Mouse (Mus musculus) heart, embryonic 11.5 days (tissue): ENCODE results near the gene Gsn. TPM values are rescaled to one million over a fixed set of nuclear protein-coding genes. Genes with fewer than 3 reads are reported as not detected.

Source experiments
- ATAC-seq: fragments of 200-750 bp; cut with Nextera tagmentation; replicated peaks from 2 replicates; pipeline ENCODE4 v1.8.0; 2017; ENCODE audit warnings: moderate library complexity; ENCODE audit not compliant: insufficient number of reproducible peaks, low FRiP score, low TSS enrichment
- H3K27ac ChIP-seq: fragments of 300-500 bp; sonication (generic); 2 replicates; pipeline ENCODE4 v1.5.1; 2014; ENCODE audit warnings: mild to moderate bottlenecking, low read depth, low read length
- H3K27me3 ChIP-seq: fragments of 300-500 bp; sonication (generic); 2 replicates; pipeline ENCODE4 v1.6.1; 2014; ENCODE audit warnings: mild to moderate bottlenecking, low read length, mixed read lengths; ENCODE audit not compliant: control insufficient read depth, insufficient read depth
- H3K36me3 ChIP-seq: fragments of 300-500 bp; sonication (generic); 2 replicates; pipeline ENCODE4 v1.6.1; 2014; ENCODE audit warnings: mild to moderate bottlenecking, low read length, moderate library complexity, mixed read lengths; ENCODE audit not compliant: control insufficient read depth, insufficient read depth
- H3K4me1 ChIP-seq: fragments of 300-500 bp; sonication (generic); 2 replicates; pipeline ENCODE4 v1.6.1; 2014; ENCODE audit warnings: low read length; ENCODE audit not compliant: control insufficient read depth, insufficient read depth
- H3K4me2 ChIP-seq: fragments of 300-500 bp; sonication (generic); 2 replicates; pipeline ENCODE4 v1.6.1; 2014; ENCODE audit warnings: mild to moderate bottlenecking, moderate library complexity
- H3K4me3 ChIP-seq: fragments of 300-500 bp; sonication (generic); 2 replicates; pipeline ENCODE4 v1.5.1; 2014; ENCODE audit warnings: low read depth, low read length
- H3K9ac ChIP-seq: fragments of 300-500 bp; sonication (generic); 2 replicates; pipeline ENCODE4 v1.6.1; 2014; ENCODE audit warnings: mild to moderate bottlenecking, low read depth, low read length, moderate library complexity
- H3K9me3 ChIP-seq: fragments of 300-500 bp; sonication (generic); replicated peaks from 2 replicates; pipeline ENCODE4 v1.6.1; 2016; ENCODE audit warnings: low read length; ENCODE audit not compliant: control insufficient read depth
- WGBS: fragments of 180-500 bp; shearing (Covaris S2); extraction: QIAGEN DNeasy Blood & Tissue Kit; methylation state at CpG from one replicate; pipeline ENCODE4 v1.1.7; 2014; ENCODE audit not compliant: insufficient replicate concordance; 5-methylcytosine and 5-hydroxymethylcytosine counted together
- polyA plus RNA-seq: library from polyadenylated mRNA; unstranded; fragments of >200 nt; fragmentation: Nextera tagmentation; extraction: Ambion mirVana; gene quantifications from 2 replicates; pipeline ENCODE4 v1.2.1, GENCODE M21; 2014

Gsn gene
- polyA plus RNA-seq, 1 experiment from 2014 or later = 116 TPM

DNA sequence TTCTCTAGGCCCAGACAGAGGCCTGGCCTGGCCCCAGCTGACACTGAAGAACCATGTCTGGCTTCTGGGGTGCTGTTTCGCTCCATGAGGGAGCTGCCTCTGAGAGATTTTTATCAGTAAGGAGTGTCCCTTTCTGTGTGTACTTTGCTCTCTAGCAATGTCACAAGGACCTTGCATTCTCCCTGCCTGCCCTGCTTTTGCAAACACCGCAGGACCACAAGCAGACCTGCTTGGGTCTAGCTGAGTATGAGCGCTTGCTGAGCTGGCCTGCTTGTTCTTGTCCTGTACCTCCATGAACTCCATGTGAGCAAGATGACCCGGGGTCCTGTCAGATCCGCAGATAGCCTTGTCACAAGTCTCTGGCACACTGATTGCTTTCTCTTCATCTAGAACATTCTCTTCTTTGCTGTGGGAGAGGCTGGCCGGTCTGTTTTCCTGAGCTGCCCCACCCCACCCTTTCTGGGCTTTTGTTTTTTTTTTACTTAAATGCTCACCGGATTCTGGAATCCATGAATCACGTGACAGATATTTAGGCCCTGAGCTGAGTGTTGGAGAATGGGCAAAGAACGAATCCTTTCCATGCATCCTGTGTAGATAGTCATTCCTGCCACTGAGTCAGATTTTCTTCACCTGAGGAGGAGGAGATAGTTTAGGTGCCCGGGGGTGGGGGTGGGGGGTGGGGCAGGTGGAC, 11.8 kb downstream of the Gsn start:
- Histone ChIP-seq H3K9me3 (no peaks in the 10 kb centered on the region), H3K4me3 (no peak overlapping the region), H3K4me2 (no peak overlapping the region), H3K4me1 (peaks cover 56% of the 10 kb centered on the region), H3K27me3 (no peaks in the 10 kb centered on the region), H3K27ac (no peak overlapping the region), H3K36me3 (no peaks in the 10 kb centered on the region), H3K9ac (no peak overlapping the region)
- 50% methylated on average over 10 of the region's 10 CpGs for WGBS
- no peak for ATAC-seq

DNA sequence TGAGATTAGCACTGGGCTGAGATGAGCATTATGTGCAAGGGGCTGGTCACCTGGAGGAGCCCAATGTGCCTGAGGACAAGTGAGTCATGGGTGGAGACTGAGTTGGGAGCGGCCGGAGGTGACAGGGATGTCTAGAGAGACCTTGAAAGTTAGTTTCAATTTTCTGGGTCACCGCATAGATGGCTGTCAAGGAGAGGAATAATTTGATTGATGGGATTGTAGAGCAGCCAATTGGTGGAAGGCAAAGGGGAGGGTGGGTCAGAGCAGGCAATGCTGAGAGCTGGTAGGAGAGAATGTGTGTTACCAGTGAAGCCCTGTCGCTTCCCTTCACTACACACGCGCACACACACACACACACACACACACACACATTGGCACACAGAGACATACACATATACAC, 13.0 kb downstream of the Gsn start:
- no peak for ATAC-seq
- Histone ChIP-seq H3K4me1 (peaks cover 61% of the 10 kb centered on the region), H3K27me3 (no peaks in the 10 kb centered on the region), H3K9ac (no peak overlapping the region), H3K27ac (no peak overlapping the region), H3K9me3 (no peaks in the 10 kb centered on the region), H3K4me3 (no peak overlapping the region), H3K36me3 (no peaks in the 10 kb centered on the region), H3K4me2 (no peak overlapping the region)
- WGBS = 86% methylated on average over 6 of the region's 6 CpGs

DNA sequence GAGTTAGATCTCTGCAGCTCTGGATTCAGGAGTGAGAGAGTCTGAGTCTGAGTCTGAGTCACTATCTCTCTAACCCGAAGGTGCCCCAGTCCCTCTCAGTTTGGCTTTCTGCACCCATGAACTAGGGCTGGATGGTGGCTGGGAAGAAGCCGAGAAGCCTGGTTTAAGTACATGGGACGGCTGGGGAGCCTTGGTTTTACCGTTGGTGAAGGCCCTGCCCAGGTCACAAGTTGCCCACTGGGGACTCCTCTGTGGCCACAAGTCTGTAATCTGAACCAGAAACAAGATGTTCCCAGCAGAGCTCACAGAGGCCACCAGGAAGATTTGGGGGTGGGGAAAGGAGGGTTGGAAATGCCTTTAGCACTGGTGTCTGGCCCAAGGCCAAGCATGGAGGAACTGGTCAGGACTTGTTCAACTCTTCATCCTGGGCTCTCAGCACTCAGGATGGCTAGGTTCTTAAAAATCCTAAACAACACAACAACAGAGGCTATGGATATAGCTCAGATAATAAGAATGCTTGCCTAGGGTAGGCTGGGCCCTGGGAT, 13.6 kb downstream of the Gsn start:
- ATAC-seq = no peak
- Histone ChIP-seq H3K36me3 (no peaks in the 10 kb centered on the region), H3K4me1 (peaks cover 61% of the 10 kb centered on the region), H3K27me3 (no peaks in the 10 kb centered on the region), H3K27ac (peak overlapping the region; percentile 71; the same call in 1 of the 2 replicates), H3K9ac (peak overlapping the region; percentile 12; the same call in 1 of the 2 replicates), H3K4me3 (no peak overlapping the region), H3K9me3 (no peaks in the 10 kb centered on the region), H3K4me2 (peak overlapping the region; percentile 31; the same call in 1 of the 2 replicates)
- 61% methylated on average over 4 of the region's 4 CpGs for WGBS

DNA sequence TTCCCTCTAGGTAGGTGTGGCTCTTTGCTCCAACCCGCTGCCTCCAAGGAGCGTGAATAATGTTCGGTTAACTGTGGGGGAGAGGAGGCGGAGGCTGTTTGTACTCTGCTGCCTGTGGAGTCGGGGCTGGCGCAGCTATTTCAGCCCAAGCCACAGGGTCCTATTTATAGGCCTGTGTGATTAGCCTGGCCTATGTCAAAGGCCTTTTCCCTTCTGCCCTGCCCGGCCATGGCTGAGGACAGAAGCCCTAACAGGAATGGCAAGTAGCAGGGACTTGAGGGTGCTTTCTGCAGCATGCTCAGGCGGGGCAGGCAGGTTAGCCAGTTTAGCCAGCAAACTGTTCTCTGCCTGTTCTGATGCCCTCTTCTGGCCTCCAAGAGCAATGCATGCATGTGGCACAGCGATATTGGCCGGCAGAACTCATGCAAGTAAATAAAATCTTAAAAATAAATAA, 14.4 kb downstream of the Gsn start:
- Histone ChIP-seq H3K36me3 (no peaks in the 10 kb centered on the region), H3K9me3 (no peaks in the 10 kb centered on the region), H3K27me3 (no peaks in the 10 kb centered on the region), H3K4me2 (peak overlapping the region; percentile 31; the same call in 1 of the 2 replicates), H3K9ac (no peak overlapping the region; the same call in 1 of the 2 replicates), H3K4me1 (peaks cover 56% of the 10 kb centered on the region), H3K27ac (peak overlapping the region; percentile 71), H3K4me3 (no peak overlapping the region)
- 17% methylated on average over 10 of the region's 10 CpGs for WGBS
- peak; percentile 24 for ATAC-seq

DNA sequence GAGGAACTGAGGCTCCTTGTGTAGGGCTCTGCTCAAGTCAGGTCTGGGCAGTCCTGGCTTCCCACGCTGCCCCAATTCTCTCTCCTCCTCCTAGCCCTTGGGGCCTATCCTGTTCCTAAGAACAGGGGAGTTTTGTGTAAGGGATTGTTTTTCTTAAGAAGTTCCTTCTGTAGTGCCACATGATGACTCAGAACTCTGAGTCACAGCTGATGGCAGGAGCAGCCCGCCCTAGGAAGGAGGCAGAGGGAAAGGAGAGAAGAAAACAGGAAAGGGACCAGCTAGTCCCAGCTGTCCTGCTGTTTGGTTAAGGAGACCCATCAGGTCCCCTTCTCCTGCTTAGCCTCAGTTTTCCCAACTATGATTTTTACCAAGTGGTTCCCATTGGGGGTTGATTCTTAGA, 15.6 kb downstream of the Gsn start:
- no peak overlapping the region for H3K4me2 ChIP-seq
- H3K9ac ChIP-seq = no peak overlapping the region
- no peaks in the 10 kb centered on the region for H3K27me3 ChIP-seq
- H3K36me3 ChIP-seq = no peaks in the 10 kb centered on the region
- peaks cover 48% of the 10 kb centered on the region for H3K4me1 ChIP-seq
- no peak overlapping the region for H3K4me3 ChIP-seq
- no peak for ATAC-seq
- H3K9me3 ChIP-seq = no peaks in the 10 kb centered on the region
- WGBS = 60% methylated on average over 2 of the region's 2 CpGs
- H3K27ac ChIP-seq = no peak overlapping the region

DNA sequence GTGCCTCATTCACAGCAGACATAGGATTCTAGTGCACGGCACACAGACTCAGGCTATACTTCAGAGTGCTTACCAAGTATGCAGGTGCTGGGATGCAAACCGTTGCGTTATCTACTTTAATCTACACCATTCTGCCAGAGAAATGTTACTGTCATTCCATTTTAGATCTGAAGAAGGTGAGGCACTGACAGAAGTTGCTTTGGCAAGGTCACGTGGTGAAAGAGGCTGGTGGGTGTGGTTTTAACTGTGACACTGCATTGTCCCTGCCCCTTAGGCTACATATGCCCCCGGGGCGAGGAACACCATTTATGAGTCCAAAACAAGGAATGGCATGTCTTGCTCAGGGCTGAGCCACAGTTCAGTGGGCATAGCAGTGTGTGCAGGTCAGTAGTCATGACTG, 16.7 kb downstream of the Gsn start:
- Histone ChIP-seq H3K4me3 (no peak overlapping the region), H3K36me3 (no peaks in the 10 kb centered on the region), H3K4me2 (no peak overlapping the region), H3K9me3 (no peaks in the 10 kb centered on the region), H3K9ac (no peak overlapping the region), H3K4me1 (peaks cover 45% of the 10 kb centered on the region), H3K27me3 (no peaks in the 10 kb centered on the region), H3K27ac (no peak overlapping the region)
- ATAC-seq = no peak
- WGBS = 82% methylated on average over 6 of the region's 6 CpGs

DNA sequence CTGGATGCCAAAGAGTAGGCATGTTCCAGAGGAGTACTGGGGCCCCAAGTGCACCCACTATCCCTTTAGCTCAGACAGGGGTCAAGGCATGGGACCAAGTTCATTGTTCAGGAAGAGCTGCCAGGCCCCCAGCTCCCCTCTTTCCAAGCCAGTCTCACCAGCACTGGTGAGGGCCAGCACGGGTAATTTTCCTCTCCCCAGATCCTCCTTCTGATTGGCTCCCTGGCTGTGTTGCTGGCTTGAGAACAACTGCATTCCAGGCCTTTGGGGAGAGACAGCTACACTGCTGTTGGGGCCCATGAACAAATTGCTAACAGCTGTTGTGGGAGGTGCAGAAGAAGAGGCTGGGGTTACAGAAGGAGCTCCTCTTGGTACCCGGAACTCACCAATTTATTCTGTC, 17.4 kb downstream of the Gsn start:
- Histone ChIP-seq H3K4me3 (no peak overlapping the region), H3K36me3 (no peaks in the 10 kb centered on the region), H3K9me3 (no peaks in the 10 kb centered on the region), H3K4me1 (peaks cover 41% of the 10 kb centered on the region), H3K9ac (no peak overlapping the region), H3K27me3 (no peaks in the 10 kb centered on the region), H3K4me2 (no peak overlapping the region), H3K27ac (no peak overlapping the region)
- 22% methylated on average over 2 of the region's 2 CpGs for WGBS
- no peak for ATAC-seq

DNA sequence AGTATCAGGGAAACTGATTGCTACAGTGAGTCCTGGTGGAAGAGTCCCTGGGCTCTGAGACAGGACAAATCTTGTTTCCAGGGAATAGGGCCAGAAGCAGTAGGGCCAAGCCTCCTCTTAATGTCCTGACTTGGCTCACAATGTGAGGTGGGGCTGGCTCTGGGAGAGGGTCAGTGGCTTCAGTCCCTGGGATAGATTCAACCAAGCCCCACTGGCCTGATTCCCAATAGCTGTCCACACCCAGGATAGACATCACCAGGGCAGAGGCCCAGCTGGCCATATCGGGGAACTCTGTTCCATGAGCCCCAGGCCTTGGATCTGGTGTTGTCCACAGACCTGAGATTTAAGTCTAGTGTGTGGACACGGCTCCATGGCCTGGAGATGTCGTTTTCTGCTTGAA, 21.5 kb downstream of the Gsn start:
- no peak overlapping the region for H3K9ac ChIP-seq
- no peak for ATAC-seq
- H3K27me3 ChIP-seq = peaks cover 20% of the 10 kb centered on the region
- H3K4me1 ChIP-seq = peaks cover 21% of the 10 kb centered on the region
- H3K36me3 ChIP-seq = no peaks in the 10 kb centered on the region
- 54% methylated on average over 3 of the region's 3 CpGs for WGBS
- no peak overlapping the region for H3K4me3 ChIP-seq
- H3K4me2 ChIP-seq = no peak overlapping the region
- H3K9me3 ChIP-seq = no peaks in the 10 kb centered on the region
- H3K27ac ChIP-seq = no peak overlapping the region
